Mouse (Mus musculus): ENCODE measurements around the gene Klhdc10. TPM values are rescaled to one million over a fixed set of nuclear protein-coding genes. Genes with fewer than 3 reads are reported as not detected.

The Klhdc10 gene
- polyA plus RNA-seq, 1 experiment = 84.2 TPM

- no peak for DNase-seq
- H3K27me3 ChIP-seq (ENCODE audit: control insufficient read depth, insufficient read depth, low read length) = no peaks in the 10 kb centered on the region
- peaks cover 3% of the 10 kb centered on the region; the same call in 1 of the 2 replicates for H3K4me1 ChIP-seq (ENCODE audit: control insufficient read depth, insufficient read depth, low read length)
- peak overlapping the region; percentile 28; the same call in 1 of the 2 replicates for H3K27ac ChIP-seq (ENCODE audit: insufficient read depth, low read length)
- H3K4me3 ChIP-seq (replicated peaks; ENCODE audit: insufficient read depth, low read depth, low read length) = peak overlapping the region; percentile 7
- TF ChIP-seq CTCF (IDR thresholded peaks at IDR 0.05; ENCODE audit: borderline replicate concordance, insufficient read depth, low read depth, low read length) (no peak), POLR2A (IDR thresholded peaks at IDR 0.05; ENCODE audit: borderline replicate concordance, insufficient read depth, low read length) (no peak)
- 57% methylated on average over 5 of the region's 5 CpGs for WGBS
Measured at GRCm38 (mm10) chr6:30404671-30405070, 3.0 kb downstream of the Klhdc10 start.

GRCm38 (mm10) chr6:30408276-30408675 lies 6.6 kb downstream of the Klhdc10 start:
- no peak overlapping the region for H3K27ac ChIP-seq (ENCODE audit: insufficient read depth, low read length)
- TF ChIP-seq POLR2A (IDR thresholded peaks at IDR 0.05; ENCODE audit: borderline replicate concordance, insufficient read depth, low read length) (no peak), CTCF (IDR thresholded peaks at IDR 0.05; ENCODE audit: borderline replicate concordance, insufficient read depth, low read depth, low read length) (no peak)
- no peaks in the 10 kb centered on the region for H3K27me3 ChIP-seq (ENCODE audit: control insufficient read depth, insufficient read depth, low read length)
- H3K4me3 ChIP-seq (replicated peaks; ENCODE audit: insufficient read depth, low read depth, low read length) = no peak overlapping the region
- no peak for DNase-seq
- peaks cover 5% of the 10 kb centered on the region; the same call in 1 of the 2 replicates for H3K4me1 ChIP-seq (ENCODE audit: control insufficient read depth, insufficient read depth, low read length)
- WGBS = 78% methylated on average over 4 of the region's 4 CpGs

- 87% methylated on average over 7 of the region's 7 CpGs for WGBS
- DNase-seq = no peak
- Histone ChIP-seq H3K27me3 (ENCODE audit: control insufficient read depth, insufficient read depth, low read length) (no peaks in the 10 kb centered on the region), H3K4me3 (replicated peaks; ENCODE audit: insufficient read depth, low read depth, low read length) (no peak overlapping the region), H3K4me1 (ENCODE audit: control insufficient read depth, insufficient read depth, low read length) (peaks cover 5% of the 10 kb centered on the region; the same call in 1 of the 2 replicates), H3K27ac (ENCODE audit: insufficient read depth, low read length) (no peak overlapping the region)
- no peak for TF ChIP-seq POLR2A (IDR thresholded peaks at IDR 0.05; ENCODE audit: borderline replicate concordance, insufficient read depth, low read length)
- no peak for TF ChIP-seq CTCF (IDR thresholded peaks at IDR 0.05; ENCODE audit: borderline replicate concordance, insufficient read depth, low read depth, low read length)
Measured at GRCm38 (mm10) chr6:30409399-30410093, 7.9 kb downstream of the Klhdc10 start.

GRCm38 (mm10) chr6:30411311-30411710 lies 9.6 kb downstream of the Klhdc10 start:
- Histone ChIP-seq H3K27ac (ENCODE audit: insufficient read depth, low read length) (no peak overlapping the region), H3K27me3 (ENCODE audit: control insufficient read depth, insufficient read depth, low read length) (no peaks in the 10 kb centered on the region), H3K4me1 (ENCODE audit: control insufficient read depth, insufficient read depth, low read length) (peaks cover 2% of the 10 kb centered on the region; the same call in 1 of the 2 replicates), H3K4me3 (replicated peaks; ENCODE audit: insufficient read depth, low read depth, low read length) (no peak overlapping the region)
- no peak for DNase-seq
- no peak for TF ChIP-seq CTCF (IDR thresholded peaks at IDR 0.05; ENCODE audit: borderline replicate concordance, insufficient read depth, low read depth, low read length)
- no peak for TF ChIP-seq POLR2A (IDR thresholded peaks at IDR 0.05; ENCODE audit: borderline replicate concordance, insufficient read depth, low read length)
- 65% methylated on average over 4 of the region's 4 CpGs for WGBS

DNA sequence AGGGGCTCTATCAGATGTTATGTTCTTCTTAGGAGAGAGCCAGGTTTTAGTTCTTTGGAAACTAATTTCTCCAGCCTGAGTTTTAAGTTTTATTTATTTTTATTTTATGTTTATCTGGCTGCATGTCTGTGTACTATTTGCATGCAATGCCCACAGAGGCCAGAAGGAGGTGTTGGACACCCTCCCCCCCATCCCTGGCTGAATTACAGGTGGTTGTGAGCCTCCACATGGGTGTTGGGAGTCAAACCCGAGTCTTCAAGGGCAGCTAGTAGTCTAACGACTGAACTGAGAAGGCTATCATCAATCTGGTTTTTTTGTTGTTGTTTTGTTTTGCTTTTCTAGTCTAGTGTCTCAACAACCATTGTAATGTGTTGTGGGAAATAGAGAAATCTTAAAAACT lies 14.5 kb downstream of the Klhdc10 start:
- Histone ChIP-seq H3K27ac (ENCODE audit: insufficient read depth, low read length) (no peak overlapping the region), H3K4me3 (replicated peaks; ENCODE audit: insufficient read depth, low read depth, low read length) (no peak overlapping the region), H3K4me1 (ENCODE audit: control insufficient read depth, insufficient read depth, low read length) (peaks cover 2% of the 10 kb centered on the region; the same call in 1 of the 2 replicates), H3K27me3 (ENCODE audit: control insufficient read depth, insufficient read depth, low read length) (no peaks in the 10 kb centered on the region)
- 94% methylated on average over 2 of the region's 2 CpGs for WGBS
- no peak for TF ChIP-seq POLR2A (IDR thresholded peaks at IDR 0.05; ENCODE audit: borderline replicate concordance, insufficient read depth, low read length)
- no peak for TF ChIP-seq CTCF (IDR thresholded peaks at IDR 0.05; ENCODE audit: borderline replicate concordance, insufficient read depth, low read depth, low read length)
- DNase-seq = no peak

- DNase-seq = no peak
- H3K4me3 ChIP-seq (replicated peaks; ENCODE audit: insufficient read depth, low read depth, low read length) = no peak overlapping the region
- H3K27me3 ChIP-seq (ENCODE audit: control insufficient read depth, insufficient read depth, low read length) = no peaks in the 10 kb centered on the region
- WGBS = 87% methylated on average over 7 of the region's 7 CpGs
- H3K4me1 ChIP-seq (ENCODE audit: control insufficient read depth, insufficient read depth, low read length) = peaks cover 2% of the 10 kb centered on the region; the same call in 1 of the 2 replicates
- TF ChIP-seq POLR2A (IDR thresholded peaks at IDR 0.05; ENCODE audit: borderline replicate concordance, insufficient read depth, low read length) (no peak), CTCF (IDR thresholded peaks at IDR 0.05; ENCODE audit: borderline replicate concordance, insufficient read depth, low read depth, low read length) (no peak)
- no peak overlapping the region for H3K27ac ChIP-seq (ENCODE audit: insufficient read depth, low read length)
Measured at GRCm38 (mm10) chr6:30416801-30417200, 15.1 kb downstream of the Klhdc10 start.

GRCm38 (mm10) chr6:30432461-30433192 lies 31.0 kb downstream of the Klhdc10 start:
- H3K4me3 ChIP-seq (replicated peaks; ENCODE audit: insufficient read depth, low read depth, low read length) = no peak overlapping the region
- peaks cover 10% of the 10 kb centered on the region; the same call in 1 of the 2 replicates for H3K4me1 ChIP-seq (ENCODE audit: control insufficient read depth, insufficient read depth, low read length)
- no peak for TF ChIP-seq POLR2A (IDR thresholded peaks at IDR 0.05; ENCODE audit: borderline replicate concordance, insufficient read depth, low read length)
- no peak for TF ChIP-seq CTCF (IDR thresholded peaks at IDR 0.05; ENCODE audit: borderline replicate concordance, insufficient read depth, low read depth, low read length)
- H3K27me3 ChIP-seq (ENCODE audit: control insufficient read depth, insufficient read depth, low read length) = no peaks in the 10 kb centered on the region
- peak; percentile 33 to 62 for DNase-seq
- H3K27ac ChIP-seq (ENCODE audit: insufficient read depth, low read length) = no peak overlapping the region
- 54% methylated on average over 3 of the region's 3 CpGs for WGBS

Measured in cerebellum, adult 2 months (tissue).